Mouse (Mus musculus): Measurements from ENCODE around the gene Hs3st3a1.

DNA sequence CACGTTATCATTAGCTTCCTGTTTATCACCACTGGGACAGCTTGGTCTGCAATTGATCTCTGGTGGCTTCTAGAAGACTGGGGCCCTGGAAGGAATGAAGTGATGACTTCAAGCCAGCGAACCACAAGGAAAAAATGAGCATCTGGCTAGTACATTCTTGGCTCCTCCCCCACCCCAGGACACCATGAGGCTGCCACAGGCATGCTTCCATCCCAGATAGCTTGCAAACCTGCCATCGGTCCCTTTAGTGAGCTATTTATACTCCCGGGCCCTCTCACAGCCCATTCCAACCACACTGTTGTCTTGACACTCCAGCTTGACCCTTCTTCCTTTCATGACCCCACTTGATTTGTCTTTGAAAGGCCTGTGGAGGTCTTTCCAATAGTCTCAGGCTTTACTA, 127.6 kb downstream of the Hs3st3a1 start:
- no peak for TF ChIP-seq POLR2A (IDR thresholded peaks at IDR 0.05; ENCODE audit: low read depth, low read length)
- no peak for TF ChIP-seq CTCF (IDR thresholded peaks at IDR 0.05; ENCODE audit: extremely low read depth, insufficient read length, insufficient replicate concordance, low read depth, low read length)
